Mouse (Mus musculus) lung, adult 2 months (tissue): ENCODE data around the gene Scaf11. TPM values are rescaled to one million over a fixed set of nuclear protein-coding genes. Genes with fewer than 3 reads are reported as not detected.

Experiments used
- DNase-seq: peaks from one replicate; pipeline ENCODE4 v3.0.0; 2022
- H3K4me1 ChIP-seq: fragments of 200-500 bp; 2 replicates; pipeline ENCODE4 v1.6.1; 2011; ENCODE audit warnings: low read length; ENCODE audit not compliant: control insufficient read depth, insufficient read depth
- H3K4me3 ChIP-seq: fragments of 200-500 bp; replicated peaks from 2 replicates; pipeline ENCODE3; 2011; ENCODE audit warnings: low read depth, mild to moderate bottlenecking, control low read depth, low read length; ENCODE audit errors: extremely low read depth
- CTCF ChIP-seq: fragments of 200-500 bp; IDR thresholded peaks from 2 replicates; pipeline ENCODE4 v1.5.1; 2011; ENCODE audit warnings: mild to moderate bottlenecking, low read length, control low read depth; ENCODE audit not compliant: insufficient read depth
- POLR2A ChIP-seq: fragments of 200-500 bp; IDR thresholded peaks from 2 replicates; pipeline ENCODE4 v1.6.1; 2011; ENCODE audit warnings: low read depth, mild to moderate bottlenecking, control low read depth, low read length, borderline replicate concordance; ENCODE audit errors: extremely low read depth
- WGBS: fragments of 180-500 bp; shearing (Covaris S2); methylation state at CpG from one replicate; pipeline ENCODE4 v1.1.7; 2018; 5-methylcytosine and 5-hydroxymethylcytosine counted together
- polyA plus RNA-seq: library from polyadenylated mRNA; depleted of rRNA; stranded (reverse); fragments of >200 nt; gene quantifications from 2 replicates; pipeline ENCODE4 v1.2.3, GENCODE M21; 2012

Gene Scaf11
- polyA plus RNA-seq, 1 experiment = 24.6 TPM

GRCm38 (mm10) chr15:96408717-96409121 is 51.9 kb downstream of the Scaf11 start:
- WGBS = 92% methylated on average over 6 of the region's 6 CpGs
- Histone ChIP-seq H3K4me1 (no peaks in the 10 kb centered on the region), H3K4me3 (no peak overlapping the region)
- no peak for DNase-seq
- TF ChIP-seq CTCF (no peak), POLR2A (no peak)

GRCm38 (mm10) chr15:96407151-96407550 is 53.5 kb downstream of the Scaf11 start:
- 52% methylated on average over 2 of the region's 2 CpGs for WGBS
- DNase-seq = no peak
- H3K4me3 ChIP-seq = no peak overlapping the region

GRCm38 (mm10) chr15:96406253-96406652 is 54.4 kb downstream of the Scaf11 start:
- no peak for DNase-seq
- WGBS = 83% methylated on average over 4 of the region's 4 CpGs
- TF ChIP-seq CTCF = no peak
- TF ChIP-seq POLR2A = no peak
- Histone ChIP-seq H3K4me3 (no peak overlapping the region), H3K4me1 (no peaks in the 10 kb centered on the region)

More at GRCm38 (mm10) chr15:96407151-96407550, 53.5 kb downstream of the Scaf11 start:
- no peak for TF ChIP-seq CTCF
- TF ChIP-seq POLR2A = no peak
- H3K4me1 ChIP-seq = no peaks in the 10 kb centered on the region

GRCm38 (mm10) chr15:96405548-96405947 is 55.1 kb downstream of the Scaf11 start:
- TF ChIP-seq POLR2A = no peak
- no peak for TF ChIP-seq CTCF
- 84% methylated on average over 5 of the region's 5 CpGs for WGBS

GRCm38 (mm10) chr15:96398333-96398732 is 62.3 kb downstream of the Scaf11 start:
- WGBS = 75% methylated on average over 10 of the region's 10 CpGs

More at GRCm38 (mm10) chr15:96405548-96405947, 55.1 kb downstream of the Scaf11 start:
- H3K4me3 ChIP-seq = no peak overlapping the region
- no peak for DNase-seq
- H3K4me1 ChIP-seq = no peaks in the 10 kb centered on the region

GRCm38 (mm10) chr15:96396641-96397344 is 63.9 kb downstream of the Scaf11 start:
- H3K4me3 ChIP-seq = no peak overlapping the region
- WGBS = 81% methylated on average over 8 of the region's 8 CpGs
- no peak for TF ChIP-seq POLR2A
- no peak for TF ChIP-seq CTCF
- DNase-seq = no peak
- 0 out of 2 replicates have a peak, but pooled peaks cover 3% of the 10 kb centered on the region for H3K4me1 ChIP-seq

More at GRCm38 (mm10) chr15:96398333-96398732, 62.3 kb downstream of the Scaf11 start:
- H3K4me1 ChIP-seq = 0 out of 2 replicates have a peak, but pooled peaks cover 3% of the 10 kb centered on the region
- no peak overlapping the region for H3K4me3 ChIP-seq
- DNase-seq = no peak
- TF ChIP-seq CTCF = no peak
- TF ChIP-seq POLR2A = no peak

GRCm38 (mm10) chr15:96395071-96395470 is 65.6 kb downstream of the Scaf11 start:
- peak; percentile 50 for DNase-seq
- 71% methylated on average over 6 of the region's 6 CpGs for WGBS
- Histone ChIP-seq H3K4me1 (0 out of 2 replicates have a peak, but pooled peaks cover 3% of the 10 kb centered on the region), H3K4me3 (no peak overlapping the region)
- TF ChIP-seq CTCF (no peak), POLR2A (no peak)

- DNase-seq = no peak
- Histone ChIP-seq H3K4me1 (0 out of 2 replicates have a peak, but pooled peaks cover 3% of the 10 kb centered on the region), H3K4me3 (no peak overlapping the region)
- TF ChIP-seq CTCF = no peak
- no peak for TF ChIP-seq POLR2A
- 81% methylated on average over 3 of the region's 3 CpGs for WGBS
These were observed 67.8 kb downstream of the Scaf11 start for GRCm38 (mm10) chr15:96392878-96393277.

- no peak for DNase-seq
- TF ChIP-seq POLR2A = no peak
- TF ChIP-seq CTCF = no peak
- 88% methylated on average over 1 of the region's 1 CpGs for WGBS
- H3K4me1 ChIP-seq = no peaks in the 10 kb centered on the region
- H3K4me3 ChIP-seq = no peak overlapping the region
These were observed 72.1 kb downstream of the Scaf11 start for GRCm38 (mm10) chr15:96388565-96388964.

- DNase-seq = no peak
- no peak overlapping the region for H3K4me3 ChIP-seq
- TF ChIP-seq CTCF = no peak
- no peak for TF ChIP-seq POLR2A
- 74% methylated on average over 11 of the region's 11 CpGs for WGBS
- 0 out of 2 replicates have a peak, but pooled peaks cover 2% of the 10 kb centered on the region for H3K4me1 ChIP-seq
These were observed 78.4 kb downstream of the Scaf11 start for GRCm38 (mm10) chr15:96382223-96382622.
